Mouse (Mus musculus) liver, embryonic 11.5 days (tissue): ENCODE results near the gene Rnf183. TPM values are rescaled to one million over a fixed set of nuclear protein-coding genes. Genes with fewer than 3 reads are reported as not detected.
"Not testable (repeated sequence)": the region's sequence is repeated elsewhere in the genome, so short reads cannot be mapped to it uniquely, and the experiment has no call there.

ENCODE experiments used
- ATAC-seq: fragments of 200-750 bp; cut with Nextera tagmentation; replicated peaks from 2 replicates; pipeline ENCODE4 v1.8.0; 2017; ENCODE audit warnings: moderate number of reproducible peaks, mild to moderate bottlenecking, moderate TSS enrichment, moderate library complexity; ENCODE audit not compliant: low FRiP score
- DNase-seq: peaks from one replicate; pipeline ENCODE4 v3.0.0-alpha.2; 2017; ENCODE audit warnings: low spot score
- H3K27ac ChIP-seq: fragments of 300-500 bp; sonication (generic); 2 replicates; pipeline ENCODE4 v1.5.1; 2014; ENCODE audit warnings: mild to moderate bottlenecking, low read depth, low read length, control low read depth
- H3K27me3 ChIP-seq: fragments of 300-500 bp; sonication (generic); replicated peaks from 2 replicates; pipeline ENCODE4 v1.6.1; 2014; ENCODE audit warnings: low read length, mixed read lengths; ENCODE audit not compliant: control insufficient read depth, insufficient read depth
- H3K36me3 ChIP-seq: fragments of 300-500 bp; sonication (generic); 2 replicates; pipeline ENCODE4 v1.6.1; 2014; ENCODE audit warnings: mild to moderate bottlenecking, low read length, moderate library complexity, mixed read lengths; ENCODE audit not compliant: control insufficient read depth, insufficient read depth
- H3K4me1 ChIP-seq: fragments of 300-500 bp; sonication (generic); replicated peaks from 2 replicates; pipeline ENCODE4 v1.6.1; 2014; ENCODE audit warnings: low read length, mixed read lengths; ENCODE audit not compliant: control insufficient read depth, insufficient read depth
- H3K4me2 ChIP-seq: fragments of 300-500 bp; sonication (generic); 2 replicates; pipeline ENCODE4 v1.6.1; 2014; ENCODE audit warnings: mild to moderate bottlenecking, control low read depth, moderate library complexity
- H3K4me3 ChIP-seq: fragments of 300-500 bp; sonication (generic); 2 replicates; pipeline ENCODE4 v1.5.1; 2014; ENCODE audit warnings: low read depth, low read length, control low read depth
- H3K9ac ChIP-seq: fragments of 300-500 bp; sonication (generic); 2 replicates; pipeline ENCODE4 v1.6.1; 2014; ENCODE audit warnings: low read depth, low read length, control low read depth
- H3K9me3 ChIP-seq: fragments of 300-500 bp; sonication (generic); 2 replicates; pipeline ENCODE4 v1.6.1; 2016; ENCODE audit warnings: low read length, inconsistent platforms, mixed read lengths; ENCODE audit not compliant: control insufficient read depth
- WGBS: fragments of 180-500 bp; shearing (Covaris S2); extraction: QIAGEN DNeasy Blood & Tissue Kit; methylation state at CpG from one replicate; pipeline ENCODE4 v1.1.7; 2014; 5-methylcytosine and 5-hydroxymethylcytosine counted together
- polyA plus RNA-seq: library from polyadenylated mRNA; unstranded; fragments of >200 nt; fragmentation: Nextera tagmentation; extraction: Ambion mirVana; gene quantifications from 2 replicates; pipeline ENCODE4 v1.2.1, GENCODE M21; 2014

Rnf183 gene
- polyA plus RNA-seq = not detected in 2 replicates

GRCm38 (mm10) chr4:62435081-62435480, at the start of gene Rnf183:
TSS of gene Rnf183 (minus strand) at chr4:62435252.
- DNase-seq = no peak
- Histone ChIP-seq H3K27ac (no peak within 1 kb of the TSS), H3K4me2 (no peak within 1 kb of the TSS), H3K27me3 (no peaks in the 10 kb centered on the region), H3K4me3 (no peak within 1 kb of the TSS), H3K4me1 (0 out of 2 replicates have a peak, but pooled peaks cover 2% of the 10 kb centered on the region), H3K36me3 (no peaks in the 10 kb centered on the region), H3K9me3 (no peaks in the 10 kb centered on the region), H3K9ac (no peak within 1 kb of the TSS)
- WGBS = 80% methylated on average over 6 of the region's 6 CpGs
- ATAC-seq = no peak

- 39% methylated on average over 10 of the region's 10 CpGs for WGBS
- Histone ChIP-seq H3K27ac (no peak overlapping the region), H3K4me2 (no peak overlapping the region), H3K4me3 (no peak overlapping the region), H3K9me3 (no peaks in the 10 kb centered on the region), H3K36me3 (no peaks in the 10 kb centered on the region), H3K9ac (no peak overlapping the region), H3K4me1 (peaks cover 10% of the 10 kb centered on the region), H3K27me3 (peaks cover 14% of the 10 kb centered on the region)
- no peak for ATAC-seq
- no peak for DNase-seq
These were observed 45.9 kb upstream of the Rnf183 start for GRCm38 (mm10) chr4:62480709-62481605.

DNA sequence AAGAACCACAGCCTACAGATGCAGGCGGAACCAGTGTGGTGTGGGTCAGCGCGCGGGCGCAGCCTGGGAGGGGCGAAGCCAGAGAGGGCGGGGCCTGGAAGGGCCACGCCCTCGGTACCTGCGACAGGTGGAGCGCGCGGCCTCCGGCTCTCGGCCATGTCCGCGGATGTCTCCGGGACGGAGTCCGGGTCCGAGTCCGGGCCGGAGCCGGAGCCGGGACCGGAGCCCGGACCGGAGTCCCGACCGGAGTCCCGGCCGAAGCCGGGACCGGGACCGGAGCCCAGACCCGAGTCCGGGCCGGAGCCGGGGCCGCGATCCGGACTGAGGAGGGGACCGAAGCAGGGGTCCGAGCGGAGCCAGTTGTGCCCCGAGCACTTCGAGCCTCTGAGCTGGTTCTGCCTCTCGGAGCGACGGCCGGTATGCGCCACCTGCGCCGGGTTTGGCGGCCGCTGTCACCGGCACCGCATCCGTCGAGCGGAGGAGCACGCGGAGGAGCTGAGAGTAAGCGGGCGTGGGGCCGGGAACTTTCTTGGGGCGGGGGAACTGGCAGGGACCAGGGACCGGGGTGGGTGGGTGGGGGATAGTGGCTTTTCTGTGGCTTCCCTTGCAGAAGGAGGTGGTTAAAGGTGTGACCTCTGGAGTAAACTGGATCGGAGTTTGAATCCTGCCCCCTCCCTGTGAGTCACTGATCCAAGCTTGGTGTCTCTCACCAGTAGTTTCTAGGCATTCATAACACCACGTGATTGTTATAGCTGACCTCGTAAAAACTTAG, 45.1 kb upstream of the Rnf183 start, which contains the start of gene Bspry:
Gene Bspry, plus strand, starts transcription at position 117 of the 772 bp plus-strand sequence.
- H3K4me3 ChIP-seq = peak within 1 kb of the TSS; percentile 60
- H3K4me2 ChIP-seq = peak within 1 kb of the TSS; percentile 95
- no peaks in the 10 kb centered on the region for H3K36me3 ChIP-seq
- peak; percentile 63 for ATAC-seq
- peak within 1 kb of the TSS; percentile 30; the same call in 1 of the 2 replicates for H3K9ac ChIP-seq
- DNase-seq = peak; percentile 51
- 2% methylated on average over 68 of the region's 71 CpGs for WGBS
- no peak within 1 kb of the TSS for H3K27ac ChIP-seq
- no peaks in the 10 kb centered on the region for H3K9me3 ChIP-seq
- H3K4me1 ChIP-seq = peaks cover 4% of the 10 kb centered on the region
- H3K27me3 ChIP-seq = peaks cover 14% of the 10 kb centered on the region

- H3K36me3 ChIP-seq, DNase-seq, H3K27ac ChIP-seq, ATAC-seq, H3K9me3 ChIP-seq, H3K4me1 ChIP-seq: not testable (repeated sequence)
- H3K27me3 ChIP-seq = peaks cover 14% of the 10 kb centered on the region
- peak overlapping the region; percentile 30; the same call in 1 of the 2 replicates for H3K9ac ChIP-seq
- WGBS = 12% methylated on average over 11 of the region's 11 CpGs
- H3K4me3 ChIP-seq = peak overlapping the region; percentile 60
- peak overlapping the region; percentile 95 for H3K4me2 ChIP-seq
These were observed 44.5 kb upstream of the Rnf183 start for GRCm38 (mm10) chr4:62479593-62479936.

DNA sequence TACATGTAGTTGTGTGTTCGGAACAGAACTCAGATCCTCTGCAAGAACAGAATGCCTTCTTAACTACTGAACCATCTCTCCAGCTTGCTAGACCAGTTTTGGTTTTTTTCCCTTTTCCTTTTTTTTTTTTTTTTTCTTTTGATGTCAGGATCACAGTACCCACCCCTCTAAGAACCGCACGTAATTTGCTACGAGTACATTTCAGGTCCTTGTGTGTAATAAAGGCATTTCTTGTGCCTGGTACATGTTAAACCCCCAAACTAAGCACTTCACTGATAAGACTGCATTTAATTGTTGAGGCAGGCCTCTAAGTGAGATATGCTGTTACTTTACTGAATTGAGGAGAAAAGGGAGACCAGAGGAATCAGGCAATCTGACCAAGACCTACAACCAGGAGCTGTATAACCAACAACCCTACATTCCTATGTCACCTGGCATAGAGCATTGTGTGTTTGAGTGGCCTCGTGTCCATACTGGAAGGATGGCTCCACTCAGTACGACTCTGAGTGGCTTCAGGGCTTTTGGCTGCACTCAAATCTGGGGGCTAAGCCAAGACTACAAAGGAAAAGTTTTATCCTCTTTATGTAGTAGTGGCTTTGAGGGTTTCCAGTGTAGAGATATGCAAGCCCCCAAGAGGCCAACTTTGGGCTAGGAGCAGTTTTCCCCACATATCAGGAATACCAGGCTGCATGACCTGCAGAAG, 42.6 kb upstream of the Rnf183 start:
- no peaks in the 10 kb centered on the region for H3K36me3 ChIP-seq
- H3K9me3 ChIP-seq = no peaks in the 10 kb centered on the region
- ATAC-seq (no peak), DNase-seq (no peak)
- H3K27me3 ChIP-seq = peaks cover 14% of the 10 kb centered on the region
- H3K27ac ChIP-seq = no peak overlapping the region
- H3K4me1 ChIP-seq = peaks cover 4% of the 10 kb centered on the region
- H3K4me3 ChIP-seq = no peak overlapping the region
- WGBS = 82% methylated on average over 6 of the region's 6 CpGs
- no peak overlapping the region for H3K9ac ChIP-seq
- H3K4me2 ChIP-seq = no peak overlapping the region

- Histone ChIP-seq H3K27me3 (peaks cover 11% of the 10 kb centered on the region), H3K9ac (no peak overlapping the region), H3K4me2 (no peak overlapping the region), H3K4me3 (no peak overlapping the region), H3K36me3 (no peaks in the 10 kb centered on the region), H3K9me3 (no peaks in the 10 kb centered on the region), H3K4me1 (peaks cover 4% of the 10 kb centered on the region), H3K27ac (no peak overlapping the region)
- ATAC-seq (no peak), DNase-seq (no peak)
- WGBS = 83% methylated on average over 6 of the region's 6 CpGs
These were observed 40.7 kb upstream of the Rnf183 start for GRCm38 (mm10) chr4:62475793-62476192.

DNA sequence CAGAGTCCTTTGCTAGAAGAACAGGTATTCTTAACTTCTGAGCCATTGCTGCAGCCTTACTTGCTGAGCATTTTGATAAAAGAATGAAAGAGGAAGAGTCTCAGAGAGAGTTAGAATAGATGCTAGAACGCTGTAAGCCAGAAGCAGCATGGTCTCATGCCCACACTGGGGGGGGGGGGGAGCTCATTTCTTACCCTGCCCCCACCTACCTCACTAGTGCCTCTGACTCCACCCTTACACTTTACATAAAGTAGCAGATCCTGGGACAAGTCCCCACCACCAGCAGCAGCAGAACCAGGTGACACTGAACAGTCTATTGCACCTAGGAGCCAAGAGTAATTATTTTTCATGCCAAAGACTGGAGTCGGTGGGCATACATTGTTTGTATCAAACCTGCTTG, 40.1 kb upstream of the Rnf183 start:
- DNase-seq = no peak
- Histone ChIP-seq H3K27me3 (peaks cover 5% of the 10 kb centered on the region), H3K4me3 (no peak overlapping the region), H3K9ac (no peak overlapping the region), H3K4me2 (no peak overlapping the region), H3K4me1 (peaks cover 4% of the 10 kb centered on the region), H3K36me3 (no peaks in the 10 kb centered on the region), H3K27ac (no peak overlapping the region), H3K9me3 (no peaks in the 10 kb centered on the region)
- 74% methylated on average over 2 of the region's 2 CpGs for WGBS
- no peak for ATAC-seq

DNA sequence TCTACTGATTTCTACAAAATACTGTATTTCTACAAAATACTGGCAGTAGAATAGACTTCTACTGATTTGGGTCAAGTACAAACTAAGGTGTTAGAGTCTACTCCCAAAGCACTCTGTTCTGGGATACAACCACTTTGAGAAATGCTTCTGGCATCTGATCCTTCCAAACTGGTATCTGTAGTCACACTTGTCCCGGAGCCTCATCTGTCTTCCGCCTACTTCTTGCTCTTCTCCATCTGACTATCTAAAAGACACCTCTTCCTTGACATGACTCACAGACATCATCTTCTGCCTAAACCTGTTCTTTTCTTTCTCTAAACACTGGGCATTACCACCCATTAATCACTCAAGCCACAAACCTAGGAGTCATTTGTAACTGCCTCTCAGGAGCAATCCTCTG, 37.0 kb upstream of the Rnf183 start:
- DNase-seq (no peak), ATAC-seq (no peak)
- H3K9ac ChIP-seq = no peak overlapping the region
- no peaks in the 10 kb centered on the region for H3K27me3 ChIP-seq
- H3K4me3 ChIP-seq = no peak overlapping the region
- no peaks in the 10 kb centered on the region for H3K4me1 ChIP-seq
- H3K4me2 ChIP-seq = no peak overlapping the region
- no peaks in the 10 kb centered on the region for H3K9me3 ChIP-seq
- WGBS = 82% methylated on average over 2 of the region's 2 CpGs
- H3K36me3 ChIP-seq = no peaks in the 10 kb centered on the region
- no peak overlapping the region for H3K27ac ChIP-seq
